Mouse (Mus musculus) erythroblast, embryonic 14.5 days (primary cell): ENCODE measurements around the gene Apol7c.

ENCODE experiments used
- GATA1 ChIP-seq: IDR thresholded peaks from 2 replicates; pipeline ENCODE4 v1.6.1; 2012; ENCODE audit warnings: low read length, inconsistent platforms, mixed read lengths
- TAL1 ChIP-seq: IDR thresholded peaks from 3 replicates; pipeline ENCODE4 v1.6.1; 2012; ENCODE audit warnings: low read length, inconsistent platforms, mixed read lengths

DNA sequence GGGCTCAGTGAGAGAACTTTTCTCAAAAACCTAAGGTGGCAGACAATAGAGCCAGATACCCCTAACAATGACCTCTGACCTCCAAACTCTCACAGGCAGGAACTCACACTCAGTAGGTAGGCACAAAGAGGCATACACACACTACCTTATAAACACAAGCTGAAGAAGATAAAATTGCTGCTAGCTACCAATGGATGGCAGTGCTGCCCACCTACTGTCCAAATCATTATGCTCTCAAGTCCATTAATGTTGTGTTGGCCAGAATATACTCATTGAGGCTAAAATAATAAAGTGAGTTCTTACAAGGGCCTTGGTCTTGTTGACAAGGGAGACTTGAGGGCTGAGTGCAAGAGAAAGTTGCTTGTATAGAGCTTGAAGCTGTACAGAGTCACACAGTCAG is 30.1 kb upstream of the Apol7c start:
- TF ChIP-seq GATA1: no peak
- no peak for TF ChIP-seq TAL1
